Mouse (Mus musculus) small intestine, adult 2 months (tissue): ENCODE measurements around the gene Plekhg5.

Experiments used
- CTCF ChIP-seq: fragments of 200-500 bp; IDR thresholded peaks from 2 replicates; pipeline ENCODE4 v1.5.1; 2012; ENCODE audit warnings: low read depth, mild to moderate bottlenecking, control low read depth, inconsistent platforms, low read length, moderate library complexity, mixed read lengths; ENCODE audit not compliant: insufficient replicate concordance, insufficient read length; ENCODE audit errors: extremely low read depth
- POLR2A ChIP-seq: fragments of 200-500 bp; IDR thresholded peaks from 2 replicates; pipeline ENCODE4 v1.6.1; 2012; ENCODE audit warnings: low read depth, mild to moderate bottlenecking, control low read depth, inconsistent platforms, low read length, moderate library complexity

DNA sequence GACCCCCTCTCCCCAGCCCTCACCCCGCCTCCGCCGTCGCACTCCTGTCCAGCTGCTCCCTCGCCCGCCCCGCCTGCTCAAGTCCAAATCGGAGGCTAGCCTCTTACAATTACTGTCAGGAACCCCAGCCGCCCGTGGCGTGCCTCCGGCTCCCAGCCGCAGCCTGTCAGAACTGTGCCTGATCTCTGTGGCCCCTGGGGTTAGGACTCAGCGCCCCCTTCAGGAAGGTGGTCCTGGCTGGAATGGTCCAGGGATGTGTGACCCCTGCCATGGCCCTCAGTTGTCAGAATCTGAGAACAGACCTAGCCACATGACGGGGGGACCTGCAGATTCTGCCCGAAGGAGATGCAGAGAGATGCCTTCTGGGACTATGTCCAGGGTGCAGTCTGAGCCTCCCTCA lies 41.8 kb downstream of the Plekhg5 start:
- no peak for TF ChIP-seq CTCF
- TF ChIP-seq POLR2A = no peak
